Mouse (Mus musculus): ENCODE results near the gene Rita1.

- TF ChIP-seq POLR2A (IDR thresholded peaks at IDR 0.05; ENCODE audit: extremely low read depth, insufficient read depth, low read length): no peak
- no peak for TF ChIP-seq CTCF (IDR thresholded peaks at IDR 0.05; ENCODE audit: extremely low read depth, insufficient read depth, low read length)
Observed at GRCm38 (mm10) chr5:120558762-120559161, 53.6 kb downstream of the Rita1 start.
